ENCODE assay signal across 13 mouse cellular contexts in genomic region chr3:130947277-130947606, GRCm38 (mm10).
A peak's percentile ranks its signal among the peaks of the same experiment; 100 is the strongest.
DNase-seq lines count a peak whose midpoint lies in the region; ATAC-seq and TF ChIP-seq lines count a peak whose summit lies in the region.
"Had no signal": no experiment of that assay in that cellular context is flagged by ENCODE, and none has a peak within 500 bp of the region (broad histone marks: within the 10 kb centered on the region; RNA-seq: fewer than 3 reads in every experiment).

No protein-coding gene starts in this region.

- H3K27ac ChIP-seq in liver, adult 2 months (replicated peaks; ENCODE audit: insufficient read depth, low read depth, low read length): no peak overlapping the region
- H3K27ac ChIP-seq in forebrain, embryonic 12.5 days: 0 out of 2 replicates have a peak overlapping the region, but pooled peaks have one; percentile 8
- H3K27ac ChIP-seq: embryonic facial prominence, embryonic 12.5 days; liver, embryonic 14.5 days had no signal

- ATAC-seq in forebrain, embryonic 12.5 days (ENCODE audit: low FRiP score): no peak
- 0 out of 2 replicates have a peak, but pooled peaks have one; percentile 14 for ATAC-seq in megakaryocyte progenitor cell, adult 5-6 weeks (replicated peaks; ENCODE audit: poor library complexity)

- H3K4me3 ChIP-seq in liver, adult 2 months (ENCODE audit: insufficient read depth, low read depth, low read length): no peak overlapping the region
- no peak overlapping the region for H3K4me3 ChIP-seq in forebrain, embryonic 12.5 days (replicated peaks)
- H3K4me3 ChIP-seq: embryonic facial prominence, embryonic 12.5 days; megakaryocyte, embryonic 14.5 days had no signal

- H3K79me2 ChIP-seq in liver, adult 2 months (ENCODE audit: control insufficient read depth, insufficient read depth, low read length): no peaks in the 10 kb centered on the region

- no peaks in the 10 kb centered on the region; the same call in 1 of the 2 replicates for H3K4me1 ChIP-seq in liver, adult 2 months (ENCODE audit: control insufficient read depth, insufficient read depth, low read length)
- H3K4me1 ChIP-seq in forebrain, embryonic 12.5 days: peaks cover 24% of the 10 kb centered on the region

- no peaks in the 10 kb centered on the region for H3K27me3 ChIP-seq in liver, adult 2 months (ENCODE audit: control insufficient read depth, insufficient read depth, low read length)
- no peaks in the 10 kb centered on the region for H3K27me3 ChIP-seq in forebrain, embryonic 12.5 days
- H3K27me3 ChIP-seq: embryonic facial prominence, embryonic 12.5 days; heart, embryonic 15.5 days had no signal

- no peaks in the 10 kb centered on the region for H3K9me3 ChIP-seq in forebrain, embryonic 12.5 days
- H3K9me3 ChIP-seq: embryonic facial prominence, embryonic 12.5 days; heart, embryonic 15.5 days had no signal

- DNase-seq in liver, adult 2 months (ENCODE audit: extremely low read depth, low read depth, low spot score): peak; percentile 2
- no peak for DNase-seq in liver
- DNase-seq in thymus, postnatal 0 days (ENCODE audit: low spot score): peak; percentile 94
- no peak for DNase-seq in kidney, adult 8-10 months
- DNase-seq in left cerebral cortex, postnatal 14 days (ENCODE audit: low spot score in 2 of 2): no peak
- no peak for DNase-seq in layer of hippocampus, adult 11-12 months (ENCODE audit: low spot score)
- DNase-seq: kidney, adult 9 months had no signal

- no peak for TF ChIP-seq POLR2A in liver, adult 2 months (IDR thresholded peaks at IDR 0.05; ENCODE audit: extremely low read depth, insufficient read depth, low read length)

- WGBS in liver, adult 2 months: 85% methylated on average over 4 of the region's 4 CpGs
- WGBS in forebrain, embryonic 12.5 days: 86% methylated on average over 4 of the region's 4 CpGs

- no peak overlapping the region for H3K4me2 ChIP-seq in forebrain, embryonic 12.5 days

- TF ChIP-seq CTCF in liver, adult 2 months (IDR thresholded peaks at IDR 0.05; ENCODE audit: low read depth, low read length): no peak

- H3K36me3 ChIP-seq in liver, adult 2 months (ENCODE audit: control insufficient read depth, insufficient read depth, low read length): no peaks in the 10 kb centered on the region
- no peaks in the 10 kb centered on the region for H3K36me3 ChIP-seq in forebrain, embryonic 12.5 days (replicated peaks)
- H3K36me3 ChIP-seq: embryonic facial prominence, embryonic 12.5 days; heart, embryonic 15.5 days had no signal

- H3K9ac ChIP-seq in liver, adult 2 months (ENCODE audit: low read depth, low read length): no peak overlapping the region
- H3K9ac ChIP-seq in forebrain, embryonic 12.5 days: no peak overlapping the region
- H3K9ac ChIP-seq: embryonic facial prominence, embryonic 12.5 days; heart, embryonic 15.5 days; liver, embryonic 14.5 days had no signal

- intact Hi-C loops in left cerebral cortex, postnatal 14 days (cut with DNase I): no loop called here

Comparison
In these comparisons a context has a peak if more than half of its experiments do, and no peak if none do; other contexts are left out.
1. DNase-seq: peak in liver, adult 2 months (single experiment) and thymus, postnatal 0 days (single experiment); none in liver (single experiment), kidney, adult 8-10 months (0 of 2), left cerebral cortex, postnatal 14 days (0 of 2) and layer of hippocampus, adult 11-12 months (single experiment).